Comparison of ENCODE assay signal across 10 mouse cellular contexts in the genomic region with DNA sequence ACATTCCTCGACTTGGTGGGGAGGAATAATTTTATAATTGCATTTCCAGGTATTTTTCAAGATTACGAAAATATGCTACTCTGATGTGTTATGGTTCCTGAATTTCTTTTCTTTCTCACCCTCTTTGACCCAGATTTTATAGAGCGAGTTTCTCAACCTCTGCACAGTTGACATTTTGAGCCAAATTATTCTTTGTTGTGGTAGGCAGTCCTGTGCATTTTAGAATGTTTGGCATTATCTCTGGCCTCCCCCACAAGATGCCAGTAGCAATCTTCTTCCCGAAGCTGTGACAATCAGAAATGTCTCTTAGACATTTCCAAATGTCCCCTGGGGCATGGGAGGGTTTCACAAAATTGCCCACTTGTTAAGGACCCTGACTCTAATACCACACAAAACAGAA. TPM values are rescaled to one million over a fixed set of nuclear protein-coding genes. Genes with fewer than 3 reads are reported as not detected.
A peak's percentile ranks its signal among the peaks of the same experiment; 100 is the strongest.
DNase-seq lines count a peak whose midpoint lies in the region; ATAC-seq and TF ChIP-seq lines count a peak whose summit lies in the region.
"Had no signal": no experiment of that assay in that cellular context is flagged by ENCODE, and none has a peak within 500 bp of the region (broad histone marks: within the 10 kb centered on the region; RNA-seq: fewer than 3 reads in every experiment).

No protein-coding gene starts in this region.

- peak overlapping the region; percentile 74 for H3K4me3 ChIP-seq in erythroblast, embryonic 14.5 days (replicated peaks)
- H3K4me3 ChIP-seq in megakaryocyte, embryonic 14.5 days (replicated peaks), result peak overlapping the region; percentile 96
- peak overlapping the region; percentile 42 for H3K4me3 ChIP-seq in liver, embryonic 16.5 days (ENCODE audit: low read depth, low read length)
- no peak overlapping the region for H3K4me3 ChIP-seq in stomach, postnatal 0 days (ENCODE audit: low read depth, low read length)

- ATAC-seq in erythroblast, adult 5-6 weeks (replicated peaks; ENCODE audit: low FRiP score, poor library complexity, severe bottlenecking), result no peak
- ATAC-seq in megakaryocyte, adult 5-6 weeks (ENCODE audit: poor library complexity, severe bottlenecking), result no peak
- ATAC-seq in liver, embryonic 16.5 days (ENCODE audit: low read depth), result no peak
- ATAC-seq in stomach, postnatal 0 days (ENCODE audit: low FRiP score, low TSS enrichment), result no peak

- H3K4me2 ChIP-seq in liver, embryonic 16.5 days (ENCODE audit: low read depth, low read length), result peak overlapping the region; percentile 49
- H3K4me2 ChIP-seq in stomach, postnatal 0 days (replicated peaks; ENCODE audit: low read depth), result peak overlapping the region; percentile 38

- peaks cover 9% of the 10 kb centered on the region for H3K27me3 ChIP-seq in erythroblast, embryonic 14.5 days (ENCODE audit: control insufficient read depth)
- no peaks in the 10 kb centered on the region for H3K27me3 ChIP-seq in megakaryocyte, embryonic 14.5 days (replicated peaks)
- H3K27me3 ChIP-seq in liver, embryonic 16.5 days (ENCODE audit: control insufficient read depth, insufficient read depth, low read depth, low read length), result no peaks in the 10 kb centered on the region
- no peaks in the 10 kb centered on the region for H3K27me3 ChIP-seq in stomach, postnatal 0 days (ENCODE audit: control insufficient read depth, insufficient read depth, low read length)

- no peak for TF ChIP-seq EP300 in stomach, postnatal 0 days (optimal IDR thresholded peaks at IDR 0.05)

- DNase-seq in stomach, postnatal 0 days (ENCODE audit: low spot score), result no peak
- no peak for DNase-seq in right cerebral cortex, postnatal 36 days (ENCODE audit: low spot score in 2 of 2)
- no peak for DNase-seq in cerebellum, adult 18-20 months
- DNase-seq: cerebellum, adult 11-12 months had no signal

- 0 out of 2 replicates have a peak overlapping the region, but pooled peaks have one; percentile 15 for H3K27ac ChIP-seq in liver, embryonic 16.5 days (ENCODE audit: low read length)
- H3K27ac ChIP-seq in stomach, postnatal 0 days (replicated peaks), result no peak overlapping the region

- peaks cover 45% of the 10 kb centered on the region for H3K36me3 ChIP-seq in erythroblast, embryonic 14.5 days (ENCODE audit: control insufficient read depth)
- peaks cover 30% of the 10 kb centered on the region for H3K36me3 ChIP-seq in megakaryocyte, embryonic 14.5 days (replicated peaks; ENCODE audit: low read length)
- H3K36me3 ChIP-seq in liver, embryonic 16.5 days (ENCODE audit: control insufficient read depth, insufficient read depth), result peaks cover 16% of the 10 kb centered on the region
- H3K36me3 ChIP-seq in stomach, postnatal 0 days (ENCODE audit: control insufficient read depth, insufficient read depth, low read length), result no peaks in the 10 kb centered on the region

- no peak overlapping the region for H3K9ac ChIP-seq in liver, embryonic 16.5 days (ENCODE audit: low read depth, low read length)
- no peak overlapping the region for H3K9ac ChIP-seq in stomach, postnatal 0 days (ENCODE audit: low read length)

- peaks cover 48% of the 10 kb centered on the region for H3K4me1 ChIP-seq in erythroblast, embryonic 14.5 days (ENCODE audit: control insufficient read depth)
- peaks cover 29% of the 10 kb centered on the region for H3K4me1 ChIP-seq in megakaryocyte, embryonic 14.5 days
- peaks cover 36% of the 10 kb centered on the region for H3K4me1 ChIP-seq in liver, embryonic 16.5 days (ENCODE audit: control insufficient read depth, low read depth, low read length)
- peaks cover 3% of the 10 kb centered on the region; the same call in 1 of the 2 replicates for H3K4me1 ChIP-seq in stomach, postnatal 0 days (replicated peaks; ENCODE audit: control insufficient read depth, insufficient read depth)

- WGBS in liver, embryonic 16.5 days (ENCODE audit: insufficient replicate concordance), result 72% methylated on average over 4 of the region's 4 CpGs
- 69% methylated on average over 4 of the region's 4 CpGs for WGBS in stomach, postnatal 0 days

- H3K9me3 ChIP-seq in erythroblast, embryonic 14.5 days (ENCODE audit: control insufficient read depth, low read length), result no peaks in the 10 kb centered on the region
- no peaks in the 10 kb centered on the region for H3K9me3 ChIP-seq in megakaryocyte, embryonic 14.5 days
- H3K9me3 ChIP-seq in liver, embryonic 16.5 days (replicated peaks; ENCODE audit: control insufficient read depth, low read length), result no peaks in the 10 kb centered on the region
- no peaks in the 10 kb centered on the region for H3K9me3 ChIP-seq in stomach, postnatal 0 days (ENCODE audit: control insufficient read depth, low read length)

- no peak for TF ChIP-seq CTCF in stomach, postnatal 0 days (IDR thresholded peaks at IDR 0.05; ENCODE audit: low read depth)

RNA-seq across cellular contexts. Expression of a gene that starts 3.5 kb away (rescaled TPM):
- 6.9 and 7.0 TPM in 2 replicates for polyA plus RNA-seq in erythroblast, embryonic 14.5 days (2012)
- 256 and 258 TPM in 2 replicates for total RNA-seq in erythroblast, adult 5-6 weeks (2015; ENCODE audit: low replicate concordance)
- total RNA-seq in erythroblast, adult 5-6 weeks (2017; ENCODE audit: low replicate concordance), result 354 and 386 TPM in 2 replicates
- polyA plus RNA-seq in megakaryocyte, embryonic 14.5 days (2012; ENCODE audit: insufficient read depth, low replicate concordance), result 15.1 and 19.6 TPM in 2 replicates
- total RNA-seq in megakaryocyte, adult 5-6 weeks (2015), result 44.0 and 52.2 TPM in 2 replicates
- 92.3 and 104 TPM in 2 replicates for total RNA-seq in megakaryocyte, adult 5-6 weeks (2017)
- 11.7 and 17.4 TPM in 2 replicates for polyA plus RNA-seq in liver, embryonic 16.5 days (2015; fragmentation: Nextera tagmentation; extraction: Ambion mirVana)
- 11.7 and 14.4 TPM in 2 replicates for polyA plus RNA-seq in stomach, postnatal 0 days (2015; fragmentation: Nextera tagmentation; extraction: Ambion mirVana)

RNA-seq across cellular contexts. Expression of a gene that starts 25.3 kb away (rescaled TPM):
- polyA plus RNA-seq in erythroblast, embryonic 14.5 days (2012), result 0.36 and 0.61 TPM in 2 replicates
- total RNA-seq in erythroblast, adult 5-6 weeks (2015; ENCODE audit: low replicate concordance), result 2.7 and 5.0 TPM in 2 replicates
- total RNA-seq in erythroblast, adult 5-6 weeks (2017; ENCODE audit: low replicate concordance), result 2.1 and 8.3 TPM in 2 replicates
- polyA plus RNA-seq in megakaryocyte, embryonic 14.5 days (2012; ENCODE audit: insufficient read depth, low replicate concordance), result 0.62 TPM in 1 of 2 replicates, not detected in the other
- total RNA-seq in megakaryocyte, adult 5-6 weeks (2015), result 7.4 and 9.8 TPM in 2 replicates
- total RNA-seq in megakaryocyte, adult 5-6 weeks (2017), result 7.7 and 11.0 TPM in 2 replicates
- 5.7 and 6.4 TPM in 2 replicates for polyA plus RNA-seq in liver, embryonic 16.5 days (2015; fragmentation: Nextera tagmentation; extraction: Ambion mirVana)
- 6.6 and 6.9 TPM in 2 replicates for polyA plus RNA-seq in stomach, postnatal 0 days (2015; fragmentation: Nextera tagmentation; extraction: Ambion mirVana)

RNA-seq across cellular contexts. Expression of a gene that starts 57.8 kb away (rescaled TPM):
- 0.01 and 0.03 TPM in 2 replicates for polyA plus RNA-seq in erythroblast, embryonic 14.5 days (2012)
- total RNA-seq in erythroblast, adult 5-6 weeks (2015; ENCODE audit: low replicate concordance), result 0.19 and 2.1 TPM in 2 replicates
- 4.9 and 6.4 TPM in 2 replicates for total RNA-seq in erythroblast, adult 5-6 weeks (2017; ENCODE audit: low replicate concordance)
- polyA plus RNA-seq in megakaryocyte, embryonic 14.5 days (2012; ENCODE audit: insufficient read depth, low replicate concordance), result 0.92 and 1.1 TPM in 2 replicates
- total RNA-seq in megakaryocyte, adult 5-6 weeks (2015), result 0.21 and 0.89 TPM in 2 replicates
- 0.40 and 0.49 TPM in 2 replicates for total RNA-seq in megakaryocyte, adult 5-6 weeks (2017)
- polyA plus RNA-seq in liver, embryonic 16.5 days (2015; fragmentation: Nextera tagmentation; extraction: Ambion mirVana), result 2.0 and 2.3 TPM in 2 replicates
- polyA plus RNA-seq in stomach, postnatal 0 days (2015; fragmentation: Nextera tagmentation; extraction: Ambion mirVana), result 1.5 and 1.8 TPM in 2 replicates
- total RNA-seq: granulocyte monocyte progenitor cell, adult 5-6 weeks had no signal
